Mouse (Mus musculus) bone marrow, adult 2 months (tissue): ENCODE measurements around the gene Foxb1.

Source experiments
- CTCF ChIP-seq: fragments of 200-500 bp; IDR thresholded peaks from 2 replicates; pipeline ENCODE4 v1.5.1; 2011; ENCODE audit warnings: low read length, control low read depth; ENCODE audit not compliant: control insufficient read depth, insufficient read depth
- POLR2A ChIP-seq: fragments of 200-500 bp; IDR thresholded peaks from 2 replicates; pipeline ENCODE4 v1.6.1; 2011; ENCODE audit warnings: low read depth, mild to moderate bottlenecking, control low read depth, low read length, borderline replicate concordance; ENCODE audit not compliant: control insufficient read depth

GRCm38 (mm10) chr9:69716364-69716763 is 44.4 kb downstream of the Foxb1 start:
- no peak for TF ChIP-seq CTCF
- no peak for TF ChIP-seq POLR2A
